Comparison of ENCODE assay signal across 8 mouse cellular contexts in genomic region chr4:59870859-59871591, GRCm38 (mm10). TPM values are rescaled to one million over a fixed set of nuclear protein-coding genes. Genes with fewer than 3 reads are reported as not detected.
A peak's percentile ranks its signal among the peaks of the same experiment; 100 is the strongest.
DNase-seq lines count a peak whose midpoint lies in the region; ATAC-seq lines count a peak whose summit lies in the region.

No protein-coding gene starts in this region.

- H3K4me1 ChIP-seq in hindbrain, embryonic 14.5 days (replicated peaks; ENCODE audit: control insufficient read depth, insufficient read depth, low read length) = no peaks in the 10 kb centered on the region

- no peaks in the 10 kb centered on the region for H3K36me3 ChIP-seq in hindbrain, embryonic 14.5 days (replicated peaks; ENCODE audit: control insufficient read depth, insufficient read depth)

- H3K4me3 ChIP-seq in hindbrain, embryonic 14.5 days (replicated peaks; ENCODE audit: low read length) = no peak overlapping the region

- DNase-seq in R1 (ENCODE audit: low read depth, low spot score) = peak; percentile 83
- peak; percentile 91 to 92 for DNase-seq in cerebellum, postnatal 14 days
- peak; percentile 76 to 82 for DNase-seq in frontal cortex, postnatal 25 days (ENCODE audit: low spot score in 2 of 2)
- DNase-seq in hindbrain, embryonic 14.5 days (ENCODE audit: low spot score) = peak; percentile 90
- peak; percentile 65 to 88 for DNase-seq in layer of hippocampus, postnatal 25 days (ENCODE audit: extremely low spot score in 1 of 2, low spot score in 1 of 2)
- DNase-seq in lung, postnatal 36 days = peak; percentile 93
- DNase-seq in right cerebral cortex, adult 2 months (ENCODE audit: low spot score in 2 of 2) = peak; percentile 91
- peak; percentile 52 to 78 for DNase-seq in urinary bladder, postnatal 4 days (ENCODE audit: low spot score in 2 of 2)

- H3K9ac ChIP-seq in hindbrain, embryonic 14.5 days = no peak overlapping the region

- peak; percentile 53 for ATAC-seq in hindbrain, embryonic 14.5 days (ENCODE audit: low FRiP score)

- no peaks in the 10 kb centered on the region for H3K27me3 ChIP-seq in hindbrain, embryonic 14.5 days (ENCODE audit: control insufficient read depth, insufficient read depth, low read length)

- no peak overlapping the region for H3K4me2 ChIP-seq in hindbrain, embryonic 14.5 days (replicated peaks)

- no peak overlapping the region for H3K27ac ChIP-seq in hindbrain, embryonic 14.5 days

- WGBS in hindbrain, embryonic 14.5 days = 62% methylated on average over 9 of the region's 9 CpGs

- H3K9me3 ChIP-seq in hindbrain, embryonic 14.5 days (ENCODE audit: control insufficient read depth, low read length) = no peaks in the 10 kb centered on the region

RNA-seq across cellular contexts. Expression of gene Slc46a2, which starts 43.8 kb away (rescaled TPM):
- polyA plus RNA-seq in hindbrain, embryonic 14.5 days (2014; fragmentation: Nextera tagmentation; extraction: Ambion mirVana) = not detected in 2 replicates
- not detected for total RNA-seq in layer of hippocampus, postnatal 25 days (2021)
